Mouse (Mus musculus): Measurements from ENCODE around the gene Poln.

- TF ChIP-seq POLR2A (IDR thresholded peaks at IDR 0.05; ENCODE audit: low read depth, low read length) (no peak), CTCF (IDR thresholded peaks at IDR 0.05; ENCODE audit: borderline replicate concordance, insufficient read depth, low read length) (no peak)
Measured at GRCm38 (mm10) chr5:34119121-34119856, 50.0 kb downstream of the Poln start.
